Mouse (Mus musculus) brain, embryonic 14.5 days (tissue): ENCODE data around the gene Ptgfrn.

Source experiments
- CTCF ChIP-seq: fragments of 200-500 bp; IDR thresholded peaks from 2 replicates; pipeline ENCODE4 v1.5.1; 2012; ENCODE audit warnings: inconsistent platforms, mild to moderate bottlenecking, moderate library complexity, borderline replicate concordance; ENCODE audit not compliant: insufficient read depth, insufficient read length; ENCODE audit errors: extremely low read depth
- POLR2A ChIP-seq: fragments of 200-500 bp; IDR thresholded peaks from 2 replicates; pipeline ENCODE4 v1.6.1; 2012; ENCODE audit warnings: mild to moderate bottlenecking, inconsistent platforms, borderline replicate concordance; ENCODE audit not compliant: poor library complexity, insufficient read depth, insufficient read length, severe bottlenecking; ENCODE audit errors: extremely low read depth

- TF ChIP-seq POLR2A (no peak), CTCF (no peak)
These were observed 19.0 kb upstream of the Ptgfrn start for GRCm38 (mm10) chr3:101129090-101129489.
